Mouse (Mus musculus): ENCODE data around the gene Zbtb24. TPM values are rescaled to one million over a fixed set of nuclear protein-coding genes. Genes with fewer than 3 reads are reported as not detected.
"Not testable (repeated sequence)": the region's sequence is repeated elsewhere in the genome, so short reads cannot be mapped to it uniquely, and the experiment has no call there.

The Zbtb24 gene
- polyA plus RNA-seq (2017; shearing (Covaris generic)), result 10 to 100 TPM; 27.5 to 35.8 TPM

GRCm38 (mm10) chr10:41450137-41450670 lies at the start of gene Zbtb24:
Gene Zbtb24, plus strand, starts transcription at chr10:41450383.
- ATAC-seq, result peak; percentile 98

- ATAC-seq, result no peak
Measured at GRCm38 (mm10) chr10:41401097-41401496, 49.1 kb upstream of the Zbtb24 start.

- ATAC-seq, result no peak
Measured at GRCm38 (mm10) chr10:41403364-41403763, 46.8 kb upstream of the Zbtb24 start.

- ATAC-seq, result no peak
Measured at GRCm38 (mm10) chr10:41403893-41404612, 46.1 kb upstream of the Zbtb24 start.

GRCm38 (mm10) chr10:41410176-41410575 lies 40.0 kb upstream of the Zbtb24 start:
- not testable (repeated sequence) for ATAC-seq

- ATAC-seq, result not testable (repeated sequence)
Measured at GRCm38 (mm10) chr10:41410821-41411220, 39.4 kb upstream of the Zbtb24 start.

GRCm38 (mm10) chr10:41413471-41413870 lies 36.7 kb upstream of the Zbtb24 start:
- ATAC-seq, result not testable (repeated sequence)

GRCm38 (mm10) chr10:41415368-41415767 lies 34.8 kb upstream of the Zbtb24 start:
- ATAC-seq, result not testable (repeated sequence)

- no peak for ATAC-seq
Measured at GRCm38 (mm10) chr10:41420496-41421200, 29.5 kb upstream of the Zbtb24 start.

GRCm38 (mm10) chr10:41423681-41424080 lies 26.5 kb upstream of the Zbtb24 start:
- ATAC-seq, result no peak

- ATAC-seq, result no peak
Measured at GRCm38 (mm10) chr10:41426368-41426767, 23.8 kb upstream of the Zbtb24 start.

- ATAC-seq, result peak; percentile 43
Measured at GRCm38 (mm10) chr10:41434624-41435023, 15.6 kb upstream of the Zbtb24 start.

- ATAC-seq, result no peak
Measured at GRCm38 (mm10) chr10:41435141-41435540, 15.0 kb upstream of the Zbtb24 start.

- ATAC-seq, result no peak
Measured at GRCm38 (mm10) chr10:41448216-41448615, 2.0 kb upstream of the Zbtb24 start.

- ATAC-seq, result peak; percentile 36
Measured at GRCm38 (mm10) chr10:41449684-41450083, 499 bp upstream of the Zbtb24 start.

- no peak for ATAC-seq
Measured at GRCm38 (mm10) chr10:41450780-41451522, 768 bp downstream of the Zbtb24 start.

- no peak for ATAC-seq
Measured at GRCm38 (mm10) chr10:41451656-41452055, 1.5 kb downstream of the Zbtb24 start.

GRCm38 (mm10) chr10:41452791-41453190 lies 2.6 kb downstream of the Zbtb24 start:
- ATAC-seq, result no peak

GRCm38 (mm10) chr10:41459990-41460389 lies 9.8 kb downstream of the Zbtb24 start:
- no peak for ATAC-seq

- no peak for ATAC-seq
Measured at GRCm38 (mm10) chr10:41460501-41460900, 10.3 kb downstream of the Zbtb24 start.

GRCm38 (mm10) chr10:41461057-41461722 lies 11.0 kb downstream of the Zbtb24 start:
- no peak for ATAC-seq

- ATAC-seq, result no peak
Measured at GRCm38 (mm10) chr10:41464401-41464955, 14.3 kb downstream of the Zbtb24 start.
